Mouse (Mus musculus) G1E (cell line): Measurements from ENCODE around the gene Ms4a4d.

Source experiments
- CTCF ChIP-seq: IDR thresholded peaks from 2 replicates; pipeline ENCODE4 v1.5.1; 2012; ENCODE audit warnings: low read depth, low read length, inconsistent platforms, mixed read lengths
- GATA1 ChIP-seq: IDR thresholded peaks from 2 replicates; pipeline ENCODE4 v1.6.1; 2012; ENCODE audit warnings: borderline replicate concordance, low read length, inconsistent platforms, mixed read lengths
- GATA2 ChIP-seq: IDR thresholded peaks from 2 replicates; pipeline ENCODE4 v1.6.1; 2012; ENCODE audit warnings: low read depth, low read length, inconsistent platforms, borderline replicate concordance
- POLR2AphosphoS5 ChIP-seq: IDR thresholded peaks from 2 replicates; pipeline ENCODE4 v1.6.1; 2012; ENCODE audit warnings: low read depth, low read length, inconsistent platforms; ENCODE audit not compliant: insufficient replicate concordance
- TAL1 ChIP-seq: conservative IDR thresholded peaks from 2 replicates; pipeline ENCODE4 v1.6.1; 2012; ENCODE audit warnings: low read depth, low read length, inconsistent platforms, mixed read lengths

DNA sequence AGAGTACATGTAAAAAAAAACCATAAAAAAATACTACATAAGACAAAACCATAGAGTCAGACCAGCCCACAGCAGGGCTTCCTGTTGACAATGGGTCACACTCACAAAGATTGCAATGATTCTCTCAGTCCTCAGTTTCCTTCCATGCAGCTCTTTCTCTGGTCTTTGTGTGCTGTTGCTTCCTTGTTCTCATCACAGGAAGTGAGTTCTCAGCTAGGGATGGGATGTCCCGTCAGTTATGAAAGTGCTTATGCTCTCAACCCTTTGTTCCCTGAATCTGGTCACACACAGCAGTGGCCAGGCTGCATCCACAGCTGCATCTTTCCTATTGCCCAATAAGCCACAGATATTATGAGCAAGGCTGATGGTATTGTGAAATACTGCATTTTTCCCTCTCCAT lies 23.1 kb upstream of the Ms4a4d start:
- TF ChIP-seq CTCF: no peak
- no peak for TF ChIP-seq POLR2AphosphoS5
- no peak for TF ChIP-seq GATA1
- TF ChIP-seq TAL1: no peak
- TF ChIP-seq GATA2: no peak
